Mouse (Mus musculus) layer of hippocampus, adult 18-20 months (tissue): Measurements from ENCODE around the gene Olfr830. TPM values are rescaled to one million over a fixed set of nuclear protein-coding genes. Genes with fewer than 3 reads are reported as not detected.
"Not testable (repeated sequence)": the region's sequence is repeated elsewhere in the genome, so short reads cannot be mapped to it uniquely, and the experiment has no call there.

Experiments used
- DNase-seq, 2 experiments: peaks; one replicate each; pipeline ENCODE4 v3.0.0; 2022; ENCODE audit warnings: low spot score in 2 of 2
- long read RNA-seq: library from polyadenylated mRNA; stranded (forward); transcript quantifications from one replicate; pipeline ENCODE4 v2.0.0, GENCODE M21; 2021
- total RNA-seq, 2 experiments: library from RNA; stranded (reverse); gene quantifications; 2 replicates each; pipeline ENCODE4 v1.2.3; 2021

Gene Olfr830
- total RNA-seq, result not detected
- long read RNA-seq, result 0 reads

GRCm38 (mm10) chr9:18874393-18874792, at the start of gene Olfr830:
Gene Olfr830, plus strand, starts transcription at chr9:18874693.
- no peak for DNase-seq

- DNase-seq, result no peak
Measured at GRCm38 (mm10) chr9:18854633-18855032, 19.9 kb upstream of the Olfr830 start, which contains the start of gene Olfr829. Gene Olfr829, plus strand, starts transcription at chr9:18854933.

GRCm38 (mm10) chr9:18907699-18908098, 33.2 kb downstream of the Olfr830 start:
- not testable (repeated sequence) for DNase-seq

- not testable (repeated sequence) for DNase-seq
Measured at GRCm38 (mm10) chr9:18927921-18928320, 53.4 kb downstream of the Olfr830 start.

Other genes starting within 250 kb of the Olfr830 start
- gene Muc16, start 200.2 kb upstream of the Olfr830 start, total RNA-seq, result not detected
- not detected for gene Olfr24, start 110.7 kb upstream of the Olfr830 start, total RNA-seq
- gene Olfr828, start 55.2 kb upstream of the Olfr830 start, total RNA-seq, result not detected
- gene Olfr829, start 19.8 kb upstream of the Olfr830 start, total RNA-seq, result not detected
- not detected for gene Olfr832, start 62.4 kb downstream of the Olfr830 start, total RNA-seq
- gene Olfr834, start 113.3 kb downstream of the Olfr830 start, total RNA-seq, result not detected
- gene Olfr835, start 158.0 kb downstream of the Olfr830 start, total RNA-seq, result not detected
- not detected for gene Olfr836, start 245.7 kb downstream of the Olfr830 start, total RNA-seq